Mouse (Mus musculus) bone marrow macrophage, adult 2 months (primary cell): ENCODE measurements at regions not wholly inside any gene's neighbourhood (a gene's known extent, or its start where the extent isn't known, plus 50 kb on each side); places are given as distances from the start of the nearest gene placed in this dataset.
"Not testable (repeated sequence)": the region's sequence is repeated elsewhere in the genome, so short reads cannot be mapped to it uniquely, and the experiment has no call there.

Experiments used
- CTCF ChIP-seq: IDR thresholded peaks from 2 replicates; pipeline ENCODE4 v1.5.1; 2012; ENCODE audit warnings: low read depth, mild to moderate bottlenecking, low read length, moderate library complexity
- POLR2A ChIP-seq: IDR thresholded peaks from 2 replicates; pipeline ENCODE4 v1.6.1; 2012; ENCODE audit warnings: mild to moderate bottlenecking, low read depth, low read length, borderline replicate concordance

DNA sequence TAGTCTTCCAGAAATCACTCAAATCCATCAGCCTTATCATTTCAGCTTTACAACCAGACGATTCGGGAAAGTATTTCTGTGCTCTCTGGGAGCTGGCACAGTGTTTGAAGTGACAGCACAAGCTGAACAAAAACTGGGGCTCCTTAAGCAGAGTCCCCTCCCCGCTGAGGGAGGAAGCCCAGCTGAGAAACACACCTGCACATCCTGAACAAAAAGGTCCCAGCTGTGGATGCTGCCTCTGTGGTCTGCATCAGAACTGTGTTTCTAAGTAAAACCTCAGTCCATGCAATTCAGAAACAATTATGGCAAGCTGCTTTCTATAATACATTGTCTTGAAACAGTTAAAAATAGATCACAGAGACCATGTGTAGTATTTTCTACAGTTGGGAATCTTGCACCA is 368.3 kb upstream of the Olfr1507 start:
- TF ChIP-seq CTCF, POLR2A: not testable (repeated sequence)
